Mouse (Mus musculus) thymus, postnatal 10 days (tissue): ENCODE data around the gene Fam83g.

Source experiments
- DNase-seq, 2 experiments: peaks; one replicate each; pipeline ENCODE4 v3.0.0; 2021; ENCODE audit warnings: low spot score in 2 of 2

The Fam83g gene

GRCm38 (mm10) chr11:61652216-61652615, 31.7 kb upstream of the Fam83g start:
- no peak for DNase-seq

- peak; percentile 71 to 74 for DNase-seq
Observed at GRCm38 (mm10) chr11:61652686-61653447, 31.0 kb upstream of the Fam83g start, which contains the start of gene Grap. TSS of gene Grap (plus strand) at chr11:61653265.

- no peak for DNase-seq
Observed at GRCm38 (mm10) chr11:61653568-61653967, 30.3 kb upstream of the Fam83g start.

GRCm38 (mm10) chr11:61654786-61655311, 29.0 kb upstream of the Fam83g start:
- DNase-seq: no peak

- DNase-seq: no peak
Observed at GRCm38 (mm10) chr11:61655649-61656048, 28.2 kb upstream of the Fam83g start.

- DNase-seq: no peak
Observed at GRCm38 (mm10) chr11:61656148-61656850, 27.6 kb upstream of the Fam83g start.

- DNase-seq: no peak
Observed at GRCm38 (mm10) chr11:61657432-61657831, 26.5 kb upstream of the Fam83g start.

- DNase-seq: no peak
Observed at GRCm38 (mm10) chr11:61658360-61658922, 25.4 kb upstream of the Fam83g start.

GRCm38 (mm10) chr11:61659011-61659858, 24.7 kb upstream of the Fam83g start:
- DNase-seq: no peak

GRCm38 (mm10) chr11:61660001-61660400, 23.9 kb upstream of the Fam83g start:
- DNase-seq: no peak

GRCm38 (mm10) chr11:61660806-61661392, 23.0 kb upstream of the Fam83g start:
- peak in 1 of 2 experiments; percentile 50 for DNase-seq

GRCm38 (mm10) chr11:61662189-61662588, 21.7 kb upstream of the Fam83g start:
- no peak for DNase-seq

- no peak for DNase-seq
Observed at GRCm38 (mm10) chr11:61665401-61665800, 18.5 kb upstream of the Fam83g start.

- no peak for DNase-seq
Observed at GRCm38 (mm10) chr11:61665991-61666799, 17.7 kb upstream of the Fam83g start.

GRCm38 (mm10) chr11:61667248-61667647, 16.6 kb upstream of the Fam83g start:
- no peak for DNase-seq

GRCm38 (mm10) chr11:61667782-61668181, 16.1 kb upstream of the Fam83g start:
- DNase-seq: no peak

GRCm38 (mm10) chr11:61669492-61670490, 14.1 kb upstream of the Fam83g start:
- DNase-seq: peak; percentile 45 to 50

- no peak for DNase-seq
Observed at GRCm38 (mm10) chr11:61671781-61672383, 12.0 kb upstream of the Fam83g start.

GRCm38 (mm10) chr11:61673686-61674085, 10.2 kb upstream of the Fam83g start:
- no peak for DNase-seq
